Mouse (Mus musculus): ENCODE measurements around the gene Pate3.

- no peak for TF ChIP-seq CTCF (IDR thresholded peaks at IDR 0.05)
- no peak for TF ChIP-seq POLR2A (IDR thresholded peaks at IDR 0.05; ENCODE audit: insufficient read depth, low read depth, low read length)
Observed at GRCm38 (mm10) chr9:35687013-35687412, 39.0 kb upstream of the Pate3 start, which contains the start of gene Pate1.
